Mouse (Mus musculus) adrenal gland, postnatal 10 days (tissue): ENCODE measurements around the gene Exosc1. TPM values are rescaled to one million over a fixed set of nuclear protein-coding genes. Genes with fewer than 3 reads are reported as not detected.

Source experiments
- DNase-seq: peaks from one replicate; pipeline ENCODE4 v3.0.0; 2021; ENCODE audit warnings: mixed read lengths
- total RNA-seq, 2 experiments: library from RNA; stranded (reverse); gene quantifications; 2 replicates each; pipeline ENCODE4 v1.2.3; 2021

The Exosc1 gene
- total RNA-seq, 2 experiments from 2014 or later: 24.3 to 25.5 TPM

DNA sequence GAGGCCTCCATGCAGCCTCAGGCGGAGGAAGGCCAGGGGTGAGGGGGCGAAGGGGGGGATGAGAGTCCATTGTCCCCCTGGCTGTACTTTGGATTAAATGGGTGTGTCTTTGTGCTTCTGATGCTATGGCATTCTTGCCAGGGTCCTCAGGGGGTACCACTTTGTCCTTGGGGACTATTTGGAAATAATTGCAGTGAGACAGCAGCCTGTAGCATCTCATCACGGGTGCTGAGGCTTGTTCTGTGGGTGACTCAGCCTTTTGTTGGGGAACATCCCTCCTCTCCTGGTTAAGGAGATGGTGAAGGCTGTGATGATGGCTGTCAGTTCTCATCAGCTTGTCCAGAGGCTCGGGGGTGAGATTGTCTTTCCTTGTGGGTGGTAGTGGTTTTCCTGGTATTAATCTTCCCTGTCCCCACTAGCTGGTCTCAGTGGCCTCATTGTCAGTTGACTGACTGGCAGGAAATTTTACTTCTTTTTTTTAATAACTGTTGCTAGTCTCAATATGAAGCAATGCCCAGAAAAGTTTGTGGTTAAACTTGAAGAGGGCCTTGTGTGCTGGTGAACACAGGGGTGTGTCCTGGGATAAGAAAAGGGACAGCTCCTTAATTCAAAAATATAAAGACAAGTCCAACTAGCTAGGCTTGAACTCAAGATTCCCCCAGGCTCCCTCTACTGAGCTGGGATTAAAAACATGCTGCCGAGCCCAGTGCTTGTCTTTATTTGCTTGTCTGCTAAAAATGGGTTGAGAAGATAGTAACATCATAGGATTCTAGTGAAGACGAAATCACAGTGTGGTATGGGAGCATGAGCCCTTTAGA, 19.2 kb downstream of the Exosc1 start:
- no peak for DNase-seq

DNA sequence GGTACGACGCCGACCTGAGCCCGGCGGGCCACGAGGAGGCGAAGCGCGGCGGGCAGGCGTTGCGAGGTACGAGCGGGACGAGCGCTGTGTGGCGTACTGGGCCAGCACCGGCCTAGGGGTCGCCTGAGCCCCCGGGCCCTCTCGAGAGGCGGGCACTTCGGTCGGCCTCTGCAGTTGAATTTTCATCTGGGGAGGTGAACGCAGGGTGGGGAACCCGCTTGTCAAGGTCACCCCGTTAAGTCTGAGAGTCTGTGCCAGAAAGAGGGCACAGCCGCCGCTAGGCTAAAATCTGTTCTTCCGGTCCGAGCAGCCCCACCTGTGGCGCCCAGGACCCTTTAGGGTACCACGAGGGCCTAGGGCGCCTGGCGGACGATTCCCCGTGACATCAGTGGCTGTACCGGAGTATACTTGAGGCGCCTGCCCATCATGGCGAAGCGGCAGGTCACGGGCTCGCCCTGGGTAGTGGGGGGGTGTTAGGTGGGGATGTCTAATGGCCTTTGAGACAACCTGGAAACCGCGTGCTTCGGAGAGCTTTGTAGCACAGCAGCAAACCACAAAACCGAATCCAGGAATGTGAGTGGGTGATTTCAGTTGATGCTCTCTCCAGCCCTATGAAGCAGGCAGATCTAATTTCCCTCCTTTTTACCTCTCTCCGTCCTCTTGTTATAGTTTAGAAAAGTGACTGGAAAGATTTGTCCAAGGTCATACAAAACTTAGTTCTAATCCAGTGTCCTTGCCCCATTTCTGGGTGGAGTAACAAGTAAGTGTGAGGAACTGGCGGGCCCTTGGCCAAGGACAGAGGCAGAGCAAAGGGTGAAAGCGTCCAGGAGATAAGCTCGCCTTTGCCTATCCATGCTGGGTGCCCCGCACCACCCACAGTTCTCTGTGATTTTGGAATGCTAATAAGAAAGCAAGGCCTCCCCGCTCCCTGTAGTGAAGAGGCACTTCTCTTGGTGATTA, 20.8 kb downstream of the Exosc1 start:
- peak; percentile 76 for DNase-seq

DNA sequence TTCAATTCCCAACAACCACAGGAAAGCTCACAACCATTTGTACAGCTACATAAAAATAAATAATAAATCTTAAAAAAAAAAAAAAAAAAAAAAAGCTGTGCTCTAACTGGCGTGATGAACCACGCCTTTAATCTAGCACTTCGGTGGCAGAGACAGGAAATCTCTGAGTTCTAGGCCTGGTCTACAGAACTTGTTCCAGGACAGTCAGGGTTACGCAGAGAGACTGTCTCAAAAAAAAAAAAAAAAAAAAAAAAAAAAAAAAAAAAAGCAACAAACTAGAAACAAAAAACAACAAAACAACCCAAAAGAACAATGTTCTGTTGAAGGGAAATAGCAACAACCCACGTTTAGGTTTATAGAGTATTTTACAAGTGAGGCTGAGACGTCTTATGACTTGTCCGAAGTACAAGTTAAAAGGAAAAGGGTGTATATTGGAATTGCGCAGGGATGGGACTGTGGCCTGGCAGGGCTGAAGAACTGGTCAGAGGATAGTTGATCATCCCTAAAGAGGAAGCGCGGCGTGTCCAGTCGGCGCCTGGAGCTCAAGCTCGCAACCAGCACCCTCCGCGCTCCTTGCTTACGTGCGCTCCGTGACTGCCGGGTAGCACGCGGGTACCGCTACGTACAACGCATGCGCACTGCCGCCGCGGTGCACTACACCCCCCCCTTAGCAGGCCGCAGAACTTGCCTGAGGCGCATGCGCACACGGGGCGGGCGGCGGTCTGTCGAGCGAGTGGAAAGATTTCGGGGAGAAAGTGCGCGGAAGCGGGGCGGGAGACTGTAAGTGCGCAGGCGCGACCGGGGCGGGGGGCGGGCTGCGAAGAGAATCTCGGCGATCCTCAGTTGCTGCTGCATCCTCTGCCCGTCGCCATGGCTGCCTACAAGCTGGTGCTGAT, 21.8 kb downstream of the Exosc1 start, which contains the start of gene Pgam1:
Pgam1 (plus strand) TSS at position 746 of the 896 bp plus-strand sequence.
- peak; percentile 97 for DNase-seq

- DNase-seq: no peak
Observed at GRCm38 (mm10) chr19:41910396-41910795, 22.8 kb downstream of the Exosc1 start.

DNA sequence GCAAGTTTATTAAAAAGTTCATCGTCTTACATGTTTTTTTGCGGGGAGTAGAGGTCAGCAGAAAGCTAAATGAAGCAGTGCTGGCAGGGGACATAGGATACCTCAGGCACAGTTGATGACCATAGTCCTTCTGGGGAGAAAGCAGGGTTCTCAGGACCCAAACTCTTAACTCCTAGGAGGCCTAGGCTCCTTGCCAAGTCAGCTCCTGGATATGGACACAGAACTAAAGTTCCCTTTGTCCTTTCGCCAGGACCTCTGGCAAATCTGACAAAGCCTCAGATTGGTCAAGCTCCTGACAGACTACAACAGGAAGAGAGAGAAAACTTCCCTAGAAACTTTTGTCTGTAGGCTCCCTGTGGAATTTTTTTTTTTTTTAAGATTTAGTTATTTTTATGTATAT, 24.5 kb downstream of the Exosc1 start:
- no peak for DNase-seq

GRCm38 (mm10) chr19:41907079-41907760, 26.0 kb downstream of the Exosc1 start:
- no peak for DNase-seq

DNA sequence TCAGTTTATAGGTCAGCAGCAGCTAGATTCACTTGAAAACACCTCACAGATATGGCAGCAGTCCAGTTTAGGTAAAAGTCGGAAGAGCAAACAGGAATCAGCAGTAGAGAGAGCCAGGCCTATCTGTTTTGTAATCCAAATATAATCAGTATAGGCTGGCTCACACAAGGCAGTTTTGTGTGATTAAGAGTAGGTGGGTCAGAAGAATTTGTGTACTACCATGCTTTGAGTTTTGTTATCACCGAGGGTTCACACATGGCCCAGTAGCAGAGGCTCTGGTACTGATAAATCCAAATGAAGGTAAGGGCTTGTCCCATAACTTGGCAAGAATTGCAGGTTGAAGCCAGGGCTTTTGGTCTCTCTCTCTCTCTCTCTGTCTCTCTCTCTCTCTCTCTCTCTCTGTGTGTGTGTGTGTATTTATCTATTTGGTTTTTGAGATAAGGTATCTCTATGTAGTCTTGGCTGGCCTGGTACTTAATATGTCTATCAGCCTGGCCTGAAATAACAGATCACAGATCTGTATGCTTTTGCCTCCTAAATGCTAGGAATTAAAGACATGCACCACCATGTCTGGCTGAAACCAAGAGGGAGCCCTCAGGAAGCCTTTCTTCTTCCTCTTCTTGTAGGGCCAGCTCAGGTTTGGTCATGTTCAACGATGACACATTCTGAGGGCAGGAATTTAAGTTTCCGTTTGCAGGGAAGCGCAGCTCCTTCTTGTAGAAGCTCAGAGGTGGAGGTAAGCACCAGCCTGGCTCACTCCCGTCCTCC, 26.7 kb downstream of the Exosc1 start:
- DNase-seq: no peak

- no peak for DNase-seq
Observed at GRCm38 (mm10) chr19:41905246-41905645, 28.0 kb downstream of the Exosc1 start.

DNA sequence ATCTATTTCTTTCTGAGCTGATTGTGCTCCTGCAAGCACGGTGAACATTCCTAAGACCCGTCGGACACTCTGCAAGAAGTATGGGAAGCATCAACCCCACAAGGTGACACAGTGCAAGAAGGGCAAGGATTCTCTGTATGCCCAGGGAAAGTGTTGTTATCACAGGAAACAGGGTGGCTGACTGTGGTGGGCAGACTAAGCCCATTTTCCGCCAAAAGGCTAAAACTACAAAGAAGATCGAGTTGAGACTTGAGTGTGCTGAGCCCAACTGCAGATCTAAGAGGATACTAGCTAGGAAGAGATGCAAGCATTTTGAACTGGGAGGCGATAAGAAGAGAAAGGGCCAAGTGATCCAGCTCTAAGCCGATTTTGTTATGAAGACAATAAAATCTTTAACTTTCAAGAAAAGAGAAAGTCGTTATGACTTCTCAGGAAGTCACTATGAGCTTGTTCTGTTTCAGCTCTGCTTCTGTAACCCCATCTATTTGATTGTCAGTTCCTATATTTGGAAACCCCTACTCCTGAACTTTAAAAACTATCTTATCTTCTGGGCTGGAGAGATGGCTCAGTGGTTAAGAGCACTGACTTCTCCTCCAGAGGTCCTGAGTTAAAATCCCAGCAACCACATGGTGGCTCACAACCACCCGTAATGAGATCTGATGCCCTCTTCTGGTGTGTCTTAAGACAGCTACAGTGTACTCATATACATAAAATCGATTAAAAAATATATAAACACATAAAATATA, 30.2 kb downstream of the Exosc1 start:
- DNase-seq: no peak

DNA sequence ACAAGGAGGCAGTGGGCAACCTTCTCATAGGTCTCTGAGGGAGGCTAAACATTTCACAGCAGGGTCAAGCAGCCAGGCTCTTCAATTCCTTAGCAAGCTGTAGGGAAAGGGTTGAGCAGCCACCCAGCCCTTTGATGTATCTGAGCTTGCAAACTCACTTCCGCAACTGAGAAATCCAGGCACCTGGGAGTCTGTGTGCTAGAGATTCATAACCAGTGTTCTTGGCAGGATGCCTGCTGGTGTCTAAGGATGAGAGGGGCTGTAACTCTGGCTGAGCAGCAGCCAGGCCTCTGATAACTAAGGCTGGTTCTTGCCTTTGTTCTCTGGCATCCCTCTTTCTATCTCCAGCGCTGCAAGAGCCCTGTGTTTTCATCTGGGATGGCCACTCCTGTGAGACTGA, 31.5 kb downstream of the Exosc1 start:
- DNase-seq: peak; percentile 46

- no peak for DNase-seq
Observed at GRCm38 (mm10) chr19:41900495-41901090, 32.6 kb downstream of the Exosc1 start.

DNA sequence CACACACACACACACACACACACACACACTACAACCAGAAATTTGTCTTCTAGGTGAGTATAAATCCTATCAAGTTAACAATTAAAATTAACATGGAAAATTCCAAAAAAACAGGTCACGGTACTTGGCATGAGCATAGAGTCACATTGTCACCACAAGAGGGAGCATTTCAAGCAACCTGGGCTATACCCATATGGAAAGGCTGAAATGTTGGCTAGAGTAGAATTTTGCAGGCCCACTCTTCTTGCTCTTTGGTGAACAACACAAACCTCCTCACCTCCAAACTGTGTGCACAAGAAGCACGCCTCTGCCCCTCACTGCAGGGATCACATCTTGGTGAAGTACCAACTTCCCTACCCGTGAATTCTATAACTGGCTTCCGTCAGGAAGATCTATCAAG, 34.4 kb downstream of the Exosc1 start:
- peak; percentile 47 for DNase-seq

DNA sequence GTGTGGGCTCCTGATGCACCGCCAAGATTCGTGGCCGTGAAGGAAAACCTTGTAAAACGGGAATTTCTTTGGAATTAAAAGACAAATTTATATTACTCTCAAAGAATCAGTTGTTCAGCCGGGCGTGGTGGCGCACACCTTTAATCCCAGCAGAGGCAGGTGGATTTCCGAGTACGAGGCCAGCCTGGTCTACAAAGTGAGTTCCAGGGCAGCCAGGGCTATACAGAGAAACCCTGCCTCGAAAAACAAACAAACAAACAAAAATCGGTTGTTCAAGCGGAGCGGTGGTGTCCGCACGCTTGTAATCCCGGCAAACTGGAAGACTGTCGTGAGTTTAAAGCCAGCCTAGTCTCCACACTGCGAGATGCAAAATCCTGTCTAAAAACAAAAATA, 36.9 kb downstream of the Exosc1 start:
- no peak for DNase-seq

DNA sequence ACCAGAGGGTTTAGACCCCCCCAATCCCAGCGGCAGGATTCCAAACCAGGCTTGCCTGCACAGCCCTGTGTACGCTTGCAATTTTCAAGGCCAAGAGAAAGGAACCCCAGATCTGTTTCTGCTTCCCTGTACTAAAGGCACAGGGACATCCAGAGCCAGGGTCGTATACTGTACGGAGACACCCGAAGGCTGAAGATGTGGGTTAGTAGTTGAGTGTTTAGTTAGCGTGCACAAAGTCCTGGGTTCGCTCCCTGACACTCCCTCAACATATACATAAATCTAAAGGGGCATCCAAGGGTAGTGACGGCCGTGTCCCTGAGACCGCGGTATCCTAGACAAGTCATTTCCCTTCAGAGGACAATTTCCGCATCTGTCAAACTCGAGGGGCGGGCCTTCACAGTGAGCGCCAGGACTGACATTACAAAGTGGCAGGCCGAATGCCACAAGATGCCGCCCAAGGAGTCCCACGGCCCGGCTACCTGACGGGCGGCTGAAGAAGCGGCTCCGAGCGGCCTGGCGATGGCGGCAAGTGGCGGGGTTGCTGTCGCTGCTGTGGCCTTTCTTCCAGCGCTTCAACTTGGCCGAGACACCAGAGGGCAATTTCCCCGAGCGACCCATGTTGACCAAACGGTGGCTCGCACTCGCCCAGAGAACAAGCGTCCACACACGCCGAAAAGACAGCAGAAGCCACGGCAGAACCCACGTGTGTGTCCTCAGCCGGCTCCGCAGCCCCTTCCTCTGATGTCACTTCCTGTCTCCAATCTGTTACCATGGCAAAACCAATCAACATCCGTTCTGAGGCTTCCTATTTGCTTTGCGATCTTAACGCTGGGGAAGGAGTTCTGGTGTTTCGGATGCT, 37.5 kb downstream of the Exosc1 start, which contains the start of gene Rrp12:
Rrp12 (minus strand) TSS at position 714 of the 859 bp plus-strand sequence.
- peak; percentile 88 for DNase-seq

- DNase-seq: no peak
Observed at GRCm38 (mm10) chr19:41894959-41895358, 38.3 kb downstream of the Exosc1 start.

DNA sequence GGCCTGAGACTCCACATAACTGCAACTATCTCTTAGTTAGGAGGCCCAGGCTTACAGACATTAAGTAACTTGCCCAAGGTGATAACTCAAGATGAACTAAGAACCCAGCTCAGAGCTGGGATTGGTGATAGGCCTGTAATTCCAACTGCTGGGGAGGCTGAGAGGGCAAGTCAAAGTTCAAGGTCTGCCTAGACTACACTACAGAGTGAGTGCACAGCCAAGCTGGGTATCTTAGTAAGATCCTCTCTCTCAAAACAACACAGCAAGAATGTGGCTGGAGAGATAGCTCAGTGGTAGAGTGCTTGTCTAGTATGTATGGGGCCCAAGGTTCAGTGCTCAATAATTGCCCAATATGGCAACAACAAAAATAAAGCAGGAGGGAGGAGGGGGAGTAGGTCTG, 45.0 kb downstream of the Exosc1 start:
- no peak for DNase-seq

DNA sequence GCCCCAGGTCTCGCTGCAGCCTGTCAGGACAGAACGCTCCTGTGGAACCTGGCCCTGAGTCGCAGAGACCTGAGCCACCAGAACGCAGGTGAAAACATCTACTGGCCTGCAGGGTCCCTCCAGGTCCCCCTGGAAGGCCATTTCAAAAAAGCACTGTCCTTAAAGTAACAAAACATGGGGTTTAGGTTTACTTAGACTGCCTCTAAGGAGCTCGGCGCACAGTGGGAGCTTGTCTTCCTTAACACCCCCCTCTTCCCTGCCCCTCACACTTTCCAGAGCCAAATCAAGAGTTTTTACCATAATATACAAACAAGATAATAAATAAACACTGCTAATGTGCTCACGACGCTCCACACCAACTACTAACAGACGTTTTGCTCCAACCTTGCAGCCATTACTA, 49.3 kb downstream of the Exosc1 start:
- DNase-seq: no peak

- no peak for DNase-seq
Observed at GRCm38 (mm10) chr19:41881842-41882241, 51.4 kb downstream of the Exosc1 start.
